Mouse (Mus musculus) brain, adult 10 weeks (tissue): ENCODE data around the gene Fbxw24. TPM values are rescaled to one million over a fixed set of nuclear protein-coding genes. Genes with fewer than 3 reads are reported as not detected.

Source experiments
- polyA plus RNA-seq: library from polyadenylated mRNA; stranded (reverse); fragments of 350-450 nt; fragmentation: Illumina TruSeq; extraction: RNeasy Lipid Tissue Mini Kit (QIAGEN cat#74804); gene quantifications from one replicate; pipeline ENCODE4 v1.2.3, GENCODE M21; 2015; ENCODE audit warnings: low read depth, low replicate concordance

Fbxw24 gene
- polyA plus RNA-seq, result not detected

GRCm38 (mm10) chr9:109625957-109626356, at the start of gene Fbxw24:
TSS of gene Fbxw24 (minus strand) at chr9:109626057.

GRCm38 (mm10) chr9:109664552-109664951, 38.7 kb upstream of the Fbxw24 start, which contains the start of gene Fbxw25:
TSS of gene Fbxw25 (minus strand) at chr9:109664652.

DNA sequence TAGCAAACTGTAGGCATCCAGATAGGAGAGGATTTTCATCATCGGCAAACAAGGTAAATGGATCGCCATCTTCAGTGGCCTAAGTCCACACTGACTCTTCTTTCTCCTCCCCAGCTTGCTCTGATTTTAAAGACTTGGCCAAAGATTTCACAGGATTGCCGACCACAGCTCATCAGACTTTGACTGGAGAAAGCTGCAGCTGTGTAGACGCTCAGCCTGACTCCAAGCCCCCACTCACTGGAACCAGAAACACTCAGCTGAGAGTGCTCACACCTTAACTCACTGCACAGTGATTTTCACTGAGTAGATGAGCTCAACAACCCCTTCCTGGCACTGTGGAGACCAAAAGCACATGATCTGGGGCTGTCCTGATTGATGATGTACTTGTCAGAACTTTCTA, 57.7 kb downstream of the Fbxw24 start, which contains the start of gene Fbxw15:
Fbxw15 (minus strand) TSS at position 101 of the 400 bp plus-strand sequence.

Other genes with a start within 250 kb of the Fbxw24 start
- not detected for gene Fbxw22, start 221.8 kb downstream of the Fbxw24 start, polyA plus RNA-seq
- not detected for gene Fbxw16, start 176.9 kb downstream of the Fbxw24 start, polyA plus RNA-seq
- gene Fbxw19, start 130.2 kb downstream of the Fbxw24 start, polyA plus RNA-seq, result not detected
- gene Fbxw15, start 57.8 kb downstream of the Fbxw24 start, polyA plus RNA-seq, result not detected
- gene Fbxw25, start 38.6 kb upstream of the Fbxw24 start, polyA plus RNA-seq, result not detected
- gene Fbxw18, start 76.6 kb upstream of the Fbxw24 start, polyA plus RNA-seq, result not detected
- not detected for gene Fbxw26, start 120.0 kb upstream of the Fbxw24 start, polyA plus RNA-seq
- not detected for gene Fbxw27, start 164.6 kb upstream of the Fbxw24 start, polyA plus RNA-seq
- 15.7 TPM for gene Spink8, start 186.2 kb upstream of the Fbxw24 start, polyA plus RNA-seq
- gene Nme6, start 206.7 kb upstream of the Fbxw24 start, polyA plus RNA-seq, result 15.4 TPM
- gene Camp, start 223.6 kb upstream of the Fbxw24 start, polyA plus RNA-seq, result not detected
- gene Cdc25a, start 249.5 kb upstream of the Fbxw24 start, polyA plus RNA-seq, result 4.9 TPM